Mouse (Mus musculus) embryo, embryonic 11 days (tissue): ENCODE results near the gene Trim3.
A peak's percentile ranks its signal among the peaks of the same experiment; 100 is the strongest.

ENCODE experiments used
- DNase-seq: peaks from one replicate; pipeline ENCODE4 v3.0.0-alpha.2; 2015

The Trim3 gene

DNA sequence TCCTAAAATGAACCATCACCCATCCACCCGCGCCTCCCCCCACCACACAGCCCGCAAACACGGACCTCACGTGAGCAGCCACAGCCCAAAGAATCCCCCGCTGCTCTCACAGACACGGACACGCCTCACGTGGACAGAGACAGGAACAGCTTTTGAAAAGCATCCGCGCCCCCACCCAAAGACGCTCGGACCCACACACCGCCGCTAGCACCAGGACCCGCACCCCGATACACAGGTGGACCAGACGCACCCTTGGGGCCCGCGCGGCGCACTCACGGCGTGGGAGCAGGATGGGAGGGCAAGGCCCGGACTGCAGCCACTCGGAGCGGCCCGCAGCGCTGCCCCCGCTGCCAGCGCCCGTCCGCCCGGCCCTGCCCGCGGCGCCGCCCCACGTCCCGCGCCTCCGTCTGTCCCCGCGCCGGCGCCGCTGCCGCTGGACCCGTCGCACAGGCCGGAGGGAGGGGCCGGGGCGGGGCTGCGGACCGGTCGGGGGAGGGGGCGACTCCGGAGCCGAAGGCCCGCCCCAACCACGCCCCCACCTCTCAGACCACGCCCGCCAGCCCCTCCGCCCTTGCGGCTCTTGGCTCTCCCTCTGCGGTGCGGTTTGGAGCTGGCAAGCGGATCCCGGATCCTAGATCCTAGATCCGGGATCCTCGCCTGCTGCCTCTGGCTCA lies at the start of gene Trim3:
Gene Trim3 (minus strand): TSS at position 445 of the 674 bp plus-strand sequence.
- DNase-seq, result peak; percentile 94

DNA sequence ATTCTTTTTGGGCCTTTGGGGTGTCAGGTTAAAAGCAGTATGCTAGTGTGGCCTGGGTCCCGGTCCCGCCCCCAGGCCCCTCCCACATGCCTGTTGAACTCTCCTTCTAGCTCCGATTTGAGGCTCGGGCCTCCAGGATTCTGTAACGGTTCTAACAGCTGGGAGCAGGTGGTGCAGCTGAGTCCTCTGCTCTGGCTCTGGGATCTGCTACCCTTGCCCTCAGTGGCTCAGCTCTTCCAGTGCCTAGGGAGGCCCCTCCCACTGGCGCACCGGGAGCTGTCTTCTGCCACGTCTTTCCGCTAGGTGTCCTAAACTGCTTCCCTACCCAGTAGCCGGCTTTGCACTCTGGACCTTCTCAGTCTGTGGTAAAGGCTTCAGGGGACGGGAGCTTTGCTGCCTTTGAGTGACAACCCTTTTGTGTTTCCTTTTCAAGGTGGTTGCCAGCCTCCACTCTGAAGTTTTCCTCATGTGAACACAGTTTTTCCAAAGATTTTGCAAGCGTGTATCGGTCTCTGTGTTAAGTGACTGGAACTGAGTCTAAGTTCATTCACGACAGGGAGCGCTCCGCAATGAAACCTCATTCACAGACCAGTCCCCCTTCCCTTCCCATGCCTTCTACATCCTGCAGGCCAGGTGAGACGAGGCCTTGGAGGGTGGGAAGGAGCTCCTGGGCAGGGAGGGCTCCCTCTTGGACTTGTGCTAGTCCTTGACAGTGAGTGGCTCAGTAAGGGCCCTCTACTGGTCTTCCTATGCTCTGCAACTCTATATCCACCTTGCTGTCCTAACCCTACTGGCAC lies 17.5 kb upstream of the Trim3 start, which contains the start of gene Dnhd1:
Gene Dnhd1 (plus strand): TSS at position 189 of the 797 bp plus-strand sequence.
- peak; percentile 84 for DNase-seq

DNA sequence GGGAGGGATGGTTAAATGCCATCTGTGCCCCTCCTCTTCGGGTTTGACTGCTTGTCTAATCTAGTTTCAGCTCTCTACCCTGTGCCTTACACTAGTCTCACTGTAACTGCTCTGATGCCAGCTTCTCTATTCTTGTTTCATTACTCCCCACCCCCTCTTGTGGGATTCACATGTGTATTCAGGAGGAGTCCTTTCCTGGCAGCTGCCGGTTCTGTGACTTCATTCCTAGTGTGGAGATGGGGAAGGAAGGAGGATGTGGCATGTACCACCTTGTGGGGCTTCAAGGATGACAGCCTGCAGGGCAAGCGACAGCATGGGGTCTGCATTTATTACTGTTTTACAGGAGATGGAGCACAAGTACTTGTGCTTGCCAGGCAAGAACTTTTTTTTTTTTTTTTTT lies 8.6 kb upstream of the Trim3 start:
- no peak for DNase-seq

DNA sequence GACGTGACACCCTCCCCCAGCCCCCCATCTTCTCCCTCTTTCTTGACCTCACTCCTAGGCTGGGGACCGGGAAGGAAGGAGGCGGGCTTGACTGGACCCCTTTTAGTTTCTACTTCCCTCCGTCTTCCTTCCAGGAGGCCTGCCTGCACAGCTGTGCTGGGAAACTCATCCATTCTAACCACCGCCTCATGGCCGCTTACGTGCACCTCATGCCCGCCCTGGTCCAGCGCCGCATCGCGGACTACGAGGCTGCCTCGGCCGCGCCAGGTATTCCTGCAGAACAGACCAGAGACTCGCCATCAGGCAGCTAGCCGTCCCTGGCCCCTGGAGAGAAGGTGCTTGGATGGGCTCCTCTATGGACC lies 7.5 kb upstream of the Trim3 start:
- peak; percentile 25 for DNase-seq

DNA sequence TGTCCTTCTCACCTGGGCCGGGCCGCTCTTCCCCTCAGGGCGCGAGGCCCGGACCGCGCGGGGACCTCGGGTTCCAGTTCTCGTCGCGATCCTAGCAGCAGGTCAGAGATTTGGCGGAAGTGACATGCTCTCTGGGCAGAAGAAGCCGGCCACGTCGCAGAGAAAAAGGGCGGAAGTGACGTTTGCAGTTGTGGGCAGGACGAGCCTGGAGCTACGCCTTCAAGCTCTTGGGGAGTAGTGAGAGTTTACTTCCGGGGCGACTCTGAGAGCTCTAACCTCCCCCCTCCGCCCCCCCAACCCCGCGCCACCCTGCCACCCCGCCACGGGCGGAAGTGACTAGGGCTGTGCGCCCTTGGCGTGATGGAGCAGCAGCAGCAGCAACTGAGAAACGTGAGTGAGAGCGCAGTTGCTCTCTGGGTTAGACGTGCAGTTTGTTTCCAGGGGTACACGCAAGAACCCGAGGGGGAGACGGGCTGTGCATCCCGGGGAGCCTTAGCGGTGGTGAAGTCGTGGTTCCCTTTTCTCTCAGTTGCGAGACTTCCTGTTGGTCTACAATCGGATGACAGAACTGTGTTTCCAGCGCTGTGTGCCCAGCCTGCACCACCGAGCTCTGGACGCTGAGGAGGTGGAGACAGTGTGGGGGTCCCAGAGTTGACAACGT lies 7.0 kb upstream of the Trim3 start, which contains the start of the genes Arfip2 and Gm45799:
Gene Arfip2 (minus strand): TSS at position 184 of the 661 bp plus-strand sequence.
Gene Gm45799 (plus strand): TSS at position 320 of the 661 bp plus-strand sequence.
- DNase-seq, result peak; percentile 99

DNA sequence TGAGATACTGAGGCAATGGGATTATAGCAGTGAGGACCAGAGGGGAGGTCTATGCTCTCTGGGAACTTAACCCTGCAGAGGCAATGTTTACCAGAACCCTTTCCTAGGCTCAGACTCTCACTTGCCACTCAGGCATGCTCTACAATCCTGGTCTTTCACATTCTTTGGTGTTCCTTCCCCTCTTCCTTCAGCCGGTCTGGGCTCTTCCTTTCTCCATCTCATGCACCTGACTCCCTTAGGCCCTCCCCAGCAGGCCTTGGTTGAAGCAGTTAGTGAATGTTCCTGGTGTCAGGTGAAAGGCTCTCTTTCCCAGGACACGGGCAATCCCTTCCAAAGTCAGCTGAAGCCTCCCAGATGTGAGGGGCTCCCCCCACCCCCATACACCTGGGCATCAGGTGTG lies 6.4 kb upstream of the Trim3 start, which contains the start of gene Timm10b:
Gene Timm10b (plus strand): TSS at position 301 of the 400 bp plus-strand sequence.
- DNase-seq, result no peak

DNA sequence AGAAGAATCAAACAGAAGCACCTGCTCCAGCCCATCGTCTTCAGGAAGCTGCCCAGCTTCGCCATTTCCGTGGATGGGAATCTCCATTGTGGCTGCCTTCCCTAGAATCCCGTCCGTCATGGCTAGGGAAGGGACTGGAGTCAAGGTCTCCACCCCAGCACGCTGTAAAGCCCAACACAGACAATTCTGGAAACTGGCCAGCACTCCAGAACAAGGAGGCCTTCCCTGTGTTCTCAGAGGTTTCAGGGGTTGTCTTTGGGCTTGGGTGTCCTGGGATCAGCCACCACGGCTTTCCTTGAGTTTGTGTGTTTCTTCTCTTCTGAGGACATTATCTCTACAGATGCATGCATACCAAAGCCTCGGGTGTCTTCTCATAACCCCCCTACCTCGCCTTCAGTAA lies 5.9 kb upstream of the Trim3 start:
- DNase-seq, result no peak

DNA sequence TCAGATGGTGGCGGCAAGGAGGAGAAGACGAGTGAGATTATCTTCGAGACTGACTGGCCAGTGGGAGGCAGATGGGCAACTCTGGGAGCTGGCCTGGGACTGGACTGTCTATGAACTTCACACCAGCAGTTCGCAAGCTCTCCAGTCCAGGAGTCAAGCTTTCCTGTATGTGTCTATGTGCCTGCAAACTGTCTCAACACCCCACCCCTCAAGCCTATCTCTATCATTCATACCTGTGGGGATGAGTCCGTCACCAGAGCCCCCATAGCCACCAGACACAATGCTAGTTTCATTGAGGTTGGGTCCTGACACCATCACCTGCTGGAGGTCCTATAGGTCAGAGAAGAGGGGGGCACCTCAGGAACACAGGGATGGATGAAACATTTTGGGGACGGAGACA lies 5.4 kb upstream of the Trim3 start:
- DNase-seq, result no peak

DNA sequence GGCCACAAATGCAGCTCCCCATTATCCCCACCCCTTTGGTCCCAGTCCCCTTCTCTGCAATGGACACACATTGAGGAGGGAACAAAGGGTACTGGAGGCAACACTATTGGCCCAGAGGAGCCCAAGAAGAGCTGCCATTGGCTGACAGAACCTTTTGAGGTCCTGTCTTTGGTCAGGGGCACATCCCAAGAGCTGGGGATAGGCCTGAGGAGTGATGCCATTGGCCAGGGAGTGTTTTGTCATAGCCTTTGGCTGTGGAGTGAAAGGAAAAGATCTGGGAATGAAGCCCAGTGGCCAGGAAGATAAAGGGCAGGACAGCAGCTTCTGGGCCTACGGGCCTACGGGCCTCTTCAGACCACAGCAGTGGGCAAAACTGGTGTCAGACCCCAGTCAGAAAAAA lies 2.4 kb upstream of the Trim3 start:
- DNase-seq, result no peak

DNA sequence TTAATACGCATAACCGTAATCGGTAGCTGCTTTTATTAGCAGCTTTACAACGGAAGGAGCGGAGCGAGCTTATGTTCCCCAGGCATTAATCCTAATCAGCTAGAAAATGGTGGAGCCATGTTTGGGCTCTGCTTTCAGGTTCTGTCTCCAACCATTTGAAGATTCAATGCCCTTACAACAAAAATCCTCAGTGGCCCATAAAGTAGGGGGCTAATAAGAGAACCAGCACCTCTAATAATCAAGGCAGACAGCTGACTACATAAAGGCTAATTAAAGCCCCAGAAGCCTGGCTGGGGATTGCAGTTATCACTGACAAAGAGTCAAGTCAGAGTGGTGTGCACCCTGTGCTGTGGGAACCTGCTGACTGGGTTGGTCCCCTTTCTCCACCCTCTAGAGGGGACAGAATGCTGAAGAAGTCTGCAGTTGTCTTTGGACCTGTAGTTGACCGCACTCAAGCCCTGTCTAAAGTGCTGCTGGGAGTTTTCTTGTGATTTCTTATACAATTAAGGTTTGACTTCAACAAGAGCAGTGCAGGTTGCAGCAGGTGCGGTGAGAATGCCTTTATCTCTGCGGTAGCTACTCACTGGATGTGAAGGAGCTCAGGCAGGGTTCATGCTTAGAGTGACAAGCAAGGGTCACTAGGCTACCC lies 1.0 kb upstream of the Trim3 start:
- no peak for DNase-seq

DNA sequence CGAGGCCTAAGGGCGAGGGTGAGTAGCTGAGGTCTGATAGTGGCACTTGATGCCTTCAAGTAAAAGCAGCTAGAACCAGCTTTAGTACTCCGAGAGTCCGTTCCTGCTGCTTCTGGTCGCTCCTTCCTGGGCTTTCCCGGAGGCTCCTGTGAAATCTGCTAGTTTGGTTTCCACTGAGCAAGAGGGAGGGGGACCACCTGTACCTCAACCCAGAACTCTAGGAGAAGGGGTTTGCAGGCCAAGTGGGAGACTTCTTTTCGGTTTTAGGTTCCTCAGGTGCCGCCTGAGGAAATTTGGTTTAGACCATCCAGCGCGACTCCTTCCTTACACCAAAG lies 397 bp upstream of the Trim3 start:
- no peak for DNase-seq

DNA sequence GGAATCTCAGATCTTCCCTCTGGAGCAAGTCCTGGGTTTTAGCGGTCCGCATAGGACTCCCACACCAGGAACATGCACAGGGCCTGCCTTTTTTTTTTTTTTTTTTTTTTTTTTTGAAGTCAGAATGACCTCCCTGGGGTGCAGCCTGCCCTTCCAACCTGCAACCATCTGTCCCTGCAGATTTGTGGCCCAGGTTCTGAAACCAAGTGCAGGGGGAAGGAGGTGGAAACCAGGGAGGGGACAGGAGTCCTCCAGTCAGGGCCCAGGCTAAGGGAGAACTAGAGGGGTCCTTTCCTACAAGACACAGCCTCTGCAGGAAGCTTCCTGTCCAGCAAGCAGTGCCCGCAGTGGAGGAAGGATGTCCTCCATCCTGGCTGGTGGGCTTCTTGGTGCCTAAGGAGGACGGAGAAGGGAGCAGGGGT lies 809 bp downstream of the Trim3 start:
- DNase-seq, result peak; percentile 42

DNA sequence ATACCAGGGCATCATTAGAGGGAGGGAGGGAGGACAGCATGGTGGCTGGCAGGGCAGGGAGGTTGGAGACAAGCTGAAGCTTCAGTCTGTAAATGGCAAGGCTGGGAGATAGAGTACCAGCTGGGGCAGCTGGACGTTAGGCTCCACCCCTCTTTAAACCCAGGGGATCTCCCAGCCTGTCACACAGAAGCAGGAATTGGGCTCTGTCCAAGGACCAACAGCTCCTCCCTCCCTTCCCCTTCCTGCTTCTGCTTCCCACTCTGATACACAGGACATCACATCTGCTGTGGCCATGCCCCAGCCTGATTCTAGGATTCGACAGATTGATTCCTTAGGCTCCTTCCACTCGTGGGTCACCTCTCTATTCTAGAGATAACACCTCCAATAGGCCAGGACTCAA lies 4.7 kb downstream of the Trim3 start:
- peak; percentile 27 for DNase-seq

DNA sequence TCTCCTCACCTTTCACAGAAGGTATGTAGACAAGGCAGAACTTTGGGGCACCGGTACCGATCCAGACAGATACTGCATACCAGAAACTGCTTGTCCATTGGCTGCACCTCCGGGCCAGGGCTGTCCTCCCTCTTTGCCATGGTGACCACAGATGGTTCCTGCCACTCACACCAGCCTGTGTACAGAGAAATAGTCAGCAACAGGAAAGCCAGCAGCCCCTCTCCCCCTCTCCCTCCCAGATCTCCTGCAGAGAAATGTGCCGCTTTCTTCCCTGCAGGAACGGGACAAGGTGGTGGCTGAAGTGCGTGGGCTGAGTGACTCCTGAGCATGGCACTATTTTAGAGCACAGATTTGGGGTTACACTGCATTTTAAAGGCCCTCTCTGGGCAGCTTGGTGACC lies 8.0 kb downstream of the Trim3 start:
- DNase-seq, result no peak

DNA sequence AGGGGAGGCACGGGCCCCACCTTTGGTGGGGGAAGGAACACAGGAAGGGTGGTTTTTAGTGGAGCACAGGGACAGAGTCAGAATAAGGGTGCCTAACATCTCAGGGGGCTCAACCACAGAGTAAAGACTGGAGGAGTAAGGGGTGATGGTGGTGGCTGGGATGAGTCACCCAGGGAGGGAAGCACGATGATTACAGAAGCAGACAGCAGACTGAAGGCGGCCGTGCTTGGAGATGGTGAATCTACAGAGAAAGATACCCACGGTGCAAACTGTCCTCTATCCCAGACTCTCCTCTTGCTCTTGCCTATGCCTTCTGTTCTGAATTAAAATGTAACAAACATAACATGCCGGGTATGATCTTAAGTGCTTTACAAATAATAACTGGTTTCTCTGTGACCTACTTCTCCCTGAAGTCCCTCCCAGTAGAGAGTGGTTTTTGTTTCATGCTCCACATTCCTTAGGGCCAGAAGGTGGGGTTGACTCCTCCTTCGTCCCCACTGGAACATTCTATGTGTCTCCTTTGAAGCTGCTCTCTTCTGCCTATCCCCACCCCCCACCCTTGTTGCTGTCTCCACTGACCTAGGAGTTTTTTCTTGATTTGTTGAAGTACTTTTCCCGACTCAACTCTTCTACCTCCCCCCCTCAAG lies 11.6 kb downstream of the Trim3 start:
- DNase-seq, result no peak

DNA sequence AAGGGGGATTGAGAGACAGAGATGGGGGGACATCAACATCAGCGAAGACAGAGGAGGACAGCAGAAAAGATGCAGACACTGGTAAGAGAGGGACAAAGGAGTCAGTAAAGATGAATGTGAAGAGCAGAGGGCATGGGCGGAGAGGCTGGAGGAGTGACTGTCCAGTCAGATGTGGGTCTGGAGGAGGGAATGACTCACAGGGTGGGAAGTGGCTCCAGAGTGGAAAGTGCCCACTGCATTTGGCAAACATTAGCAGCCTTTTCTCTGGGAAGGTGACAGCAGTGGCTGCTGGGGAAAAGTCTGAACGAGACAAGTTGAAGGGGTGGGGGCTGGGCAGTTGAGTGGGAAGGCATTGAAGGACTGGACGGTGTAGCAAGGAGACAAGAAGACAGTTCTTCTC lies 12.3 kb downstream of the Trim3 start:
- DNase-seq, result no peak

DNA sequence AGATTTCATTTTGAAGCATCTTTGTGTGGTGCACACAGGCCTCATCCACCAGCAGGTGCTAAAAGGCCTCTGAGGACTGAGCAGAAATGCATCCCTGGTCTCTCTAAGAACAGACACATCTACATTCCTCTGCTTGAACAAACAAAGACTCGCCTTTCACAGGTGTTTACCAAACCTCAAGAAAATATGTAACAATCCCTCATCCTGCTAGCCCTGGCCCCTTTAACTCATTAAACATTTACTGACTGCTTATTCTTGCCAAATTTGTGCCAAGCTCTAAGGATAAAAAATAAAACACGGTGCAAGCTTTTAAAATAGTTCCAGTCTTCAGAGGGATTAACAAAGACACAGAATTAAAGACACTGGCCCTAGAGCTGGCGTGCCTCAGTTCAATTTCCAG lies 13.7 kb downstream of the Trim3 start:
- no peak for DNase-seq

DNA sequence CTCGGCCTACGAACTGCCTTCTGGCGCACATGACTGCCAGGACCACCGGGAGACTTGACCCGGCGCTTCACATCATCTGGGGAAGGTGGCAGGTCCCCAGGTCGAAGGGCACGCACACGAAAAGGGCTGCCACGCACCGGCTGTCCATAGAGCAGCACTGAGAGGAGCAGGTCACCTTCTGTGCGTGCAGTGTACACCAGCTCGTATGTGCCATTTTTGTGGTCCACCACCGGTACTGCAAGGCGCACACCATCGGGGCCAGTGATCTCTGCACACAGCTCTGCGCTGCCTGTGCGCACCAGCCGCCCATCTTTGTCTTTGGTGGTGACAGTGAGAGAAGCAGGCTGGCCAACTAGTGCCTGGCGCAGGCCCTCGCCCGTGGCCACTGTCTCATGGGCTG lies 15.6 kb downstream of the Trim3 start:
- no peak for DNase-seq

DNA sequence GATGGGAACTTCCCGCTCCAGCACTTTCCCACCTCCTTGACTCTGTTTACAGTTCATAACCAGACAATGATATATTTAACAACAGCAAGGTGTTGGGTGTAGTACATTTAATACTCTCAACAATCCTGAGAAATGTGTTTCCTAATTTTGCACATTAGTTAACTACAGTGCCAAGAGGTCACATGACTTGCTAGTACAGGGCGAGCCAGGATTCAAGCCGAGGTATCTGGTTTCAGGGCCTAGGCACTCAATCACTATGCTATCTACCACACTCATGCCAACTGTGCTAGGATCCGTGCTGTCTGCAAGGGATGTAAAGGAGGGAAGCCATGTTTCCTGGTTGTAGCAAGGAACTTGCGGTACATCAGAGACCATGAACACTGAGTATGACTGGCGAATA lies 16.8 kb downstream of the Trim3 start:
- DNase-seq, result no peak

DNA sequence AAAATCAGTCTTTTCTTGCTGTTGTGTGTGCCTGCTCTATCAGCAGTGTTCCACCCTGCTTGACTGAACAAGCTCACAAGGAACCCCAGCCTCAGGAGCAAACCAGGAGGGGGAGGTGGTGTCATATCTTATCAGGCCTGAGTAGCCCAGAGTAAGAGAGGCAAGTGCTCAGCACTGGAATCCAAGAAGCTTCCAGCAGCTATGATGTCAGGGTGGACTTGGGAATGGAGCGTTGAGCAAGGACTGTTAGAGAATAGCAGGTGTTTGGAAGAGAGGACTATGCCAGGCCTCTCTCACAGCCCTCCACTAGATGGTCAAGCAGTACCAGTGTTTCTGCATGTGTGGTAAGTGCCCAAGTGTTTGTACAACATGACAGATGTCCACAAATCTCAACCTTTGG lies 17.7 kb downstream of the Trim3 start:
- DNase-seq, result no peak

DNA sequence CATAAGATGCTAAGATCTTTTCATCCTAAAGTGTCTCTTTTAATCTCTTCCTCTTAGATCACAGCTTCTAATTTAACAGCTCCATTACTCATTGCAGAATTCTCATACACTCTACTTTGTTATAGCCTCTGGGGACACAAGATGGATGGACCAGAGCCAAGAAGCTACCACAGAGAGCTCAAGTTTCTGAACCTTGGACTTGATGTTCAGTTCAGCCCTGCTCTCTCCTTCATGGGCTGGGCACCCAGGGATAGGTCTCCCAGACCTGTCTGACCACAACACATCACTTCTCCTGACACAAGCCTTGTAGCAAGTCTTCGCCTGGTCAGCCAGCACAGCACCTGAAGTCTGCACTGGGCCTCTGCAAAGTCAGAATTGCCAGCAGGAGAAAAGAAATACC lies 19.0 kb downstream of the Trim3 start:
- no peak for DNase-seq

DNA sequence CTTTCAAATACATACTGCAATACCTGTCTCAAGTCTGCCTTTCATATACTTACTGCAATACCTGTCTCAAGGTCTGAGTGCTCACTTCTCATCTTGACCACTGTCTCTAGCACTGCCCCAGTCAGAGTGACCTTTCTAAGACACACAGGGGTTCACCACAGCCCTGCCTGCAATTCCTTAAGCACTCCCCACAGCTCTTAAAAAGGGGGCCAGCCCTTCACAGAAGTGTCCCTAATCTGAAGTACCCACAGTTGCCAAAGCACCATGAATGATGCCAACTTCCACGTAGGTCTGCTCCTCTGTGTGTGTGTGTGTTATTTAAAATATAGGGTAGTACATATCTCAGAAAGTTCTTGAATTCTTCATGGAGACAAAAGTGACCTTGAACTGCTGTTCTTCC lies 21.6 kb downstream of the Trim3 start:
- no peak for DNase-seq

DNA sequence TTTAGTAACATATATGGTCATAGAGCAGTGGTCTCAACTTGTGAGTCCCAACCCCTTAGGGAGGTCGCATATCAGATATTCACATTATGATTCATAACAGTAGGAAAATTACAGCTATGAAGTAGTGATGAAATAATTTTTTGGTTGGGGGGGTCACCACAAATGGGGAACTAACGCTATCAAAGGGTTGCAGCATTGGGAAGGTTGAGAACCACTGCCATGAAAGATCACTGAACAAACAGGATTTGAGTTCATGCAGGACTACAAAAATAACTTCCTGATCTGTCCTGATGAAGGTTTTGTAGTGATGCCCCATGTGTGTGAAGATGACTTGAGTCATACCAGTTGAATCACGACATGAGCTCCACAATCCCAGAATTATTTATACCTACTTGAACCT lies 24.9 kb downstream of the Trim3 start:
- no peak for DNase-seq
